Mouse (Mus musculus): ENCODE results near the gene Tcirg1.

DNA sequence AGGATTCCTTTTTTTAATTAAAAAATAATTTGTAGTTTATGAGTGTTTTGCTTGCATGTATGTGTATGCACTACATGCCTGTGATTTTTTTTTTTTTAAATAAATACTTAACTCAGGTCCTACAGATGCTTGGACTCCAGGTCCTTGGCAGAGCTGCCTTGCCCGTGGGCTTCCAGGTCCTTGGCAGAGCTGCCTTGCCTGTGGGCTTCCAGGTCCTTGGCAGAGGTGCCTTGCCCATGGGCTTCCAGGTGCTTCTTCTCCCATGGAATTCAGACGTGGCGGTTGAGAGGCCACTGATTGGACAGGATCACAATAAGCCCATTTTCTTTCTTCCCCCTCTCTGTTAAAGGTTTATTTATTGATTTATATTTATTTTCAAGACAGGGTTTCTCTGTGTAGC is 49.7 kb downstream of the Tcirg1 start:
- TF ChIP-seq CTCF (IDR thresholded peaks at IDR 0.05; ENCODE audit: borderline replicate concordance, insufficient read depth, low read depth, low read length), result no peak
- no peak for TF ChIP-seq POLR2A (IDR thresholded peaks at IDR 0.05; ENCODE audit: borderline replicate concordance, insufficient read depth, low read length)
